Mouse (Mus musculus): Measurements from ENCODE around the gene Ppp5c. TPM values are rescaled to one million over a fixed set of nuclear protein-coding genes. Genes with fewer than 3 reads are reported as not detected.

Ppp5c gene
- polyA plus RNA-seq, 1 experiment = 359 TPM

DNA sequence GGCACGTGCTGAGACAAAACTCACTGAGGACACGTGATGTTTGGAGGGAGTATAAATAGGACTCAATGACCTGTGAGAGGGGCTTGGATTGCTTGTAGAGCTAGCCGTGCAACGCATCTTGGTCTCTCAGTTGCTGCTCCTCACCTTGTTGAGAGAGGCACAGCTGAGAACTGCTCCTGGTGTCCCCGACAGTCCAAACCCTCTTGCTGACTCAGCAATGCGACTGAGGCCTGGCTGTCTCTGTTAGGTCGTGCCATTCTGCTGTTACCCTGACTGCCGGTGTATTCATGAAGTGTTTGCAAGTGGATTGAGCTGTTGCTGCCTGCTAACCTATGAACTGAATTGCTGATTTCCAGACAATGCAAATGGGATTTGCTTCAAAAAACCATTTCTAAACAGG, 51.4 kb downstream of the Ppp5c start:
- TF ChIP-seq CTCF (IDR thresholded peaks at IDR 0.05; ENCODE audit: borderline replicate concordance, control insufficient read depth, extremely low read depth, insufficient read depth, low read length, poor library complexity) (no peak), POLR2A (IDR thresholded peaks at IDR 0.05; ENCODE audit: control insufficient read depth, extremely low read depth, insufficient read depth, low read length, poor library complexity) (no peak)
- Histone ChIP-seq H3K27me3 (ENCODE audit: control insufficient read depth, insufficient read depth, low read length) (no peaks in the 10 kb centered on the region), H3K4me1 (replicated peaks; ENCODE audit: control insufficient read depth, insufficient read depth, low read length) (peaks cover 10% of the 10 kb centered on the region), H3K4me3 (ENCODE audit: control insufficient read depth, insufficient read depth, low read length) (no peak overlapping the region), H3K27ac (ENCODE audit: control insufficient read depth, insufficient read depth, low read length) (no peak overlapping the region), H3K36me3 (ENCODE audit: control insufficient read depth, insufficient read depth, low read length) (no peaks in the 10 kb centered on the region)
- 89% methylated on average over 8 of the region's 8 CpGs for WGBS
- DNase-seq = no peak

DNA sequence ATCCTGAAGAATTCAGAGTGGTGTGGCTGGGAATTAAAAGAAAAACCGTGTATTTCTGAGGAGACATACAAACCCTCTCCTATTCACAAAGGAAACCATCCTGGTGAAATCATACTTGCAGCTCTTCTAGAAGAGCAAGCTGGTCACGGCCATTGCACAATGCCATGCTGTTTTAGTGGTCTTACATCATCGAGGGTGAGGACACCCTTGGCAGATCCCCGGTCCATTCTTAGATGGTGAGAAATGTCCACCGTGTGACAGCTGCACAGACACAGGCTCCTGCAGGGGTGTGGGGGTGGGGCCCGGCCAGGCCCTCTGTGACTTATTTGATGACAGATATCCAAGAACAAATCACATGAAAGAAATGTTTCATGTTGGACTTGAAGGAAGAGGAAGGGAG, 53.7 kb downstream of the Ppp5c start:
- no peaks in the 10 kb centered on the region for H3K4me1 ChIP-seq (replicated peaks; ENCODE audit: control insufficient read depth, insufficient read depth, low read length)
- no peak overlapping the region for H3K27ac ChIP-seq (ENCODE audit: control insufficient read depth, insufficient read depth, low read length)
- no peak for DNase-seq
- no peaks in the 10 kb centered on the region for H3K36me3 ChIP-seq (ENCODE audit: control insufficient read depth, insufficient read depth, low read length)
- H3K27me3 ChIP-seq (ENCODE audit: control insufficient read depth, insufficient read depth, low read length) = no peaks in the 10 kb centered on the region
- H3K4me3 ChIP-seq (ENCODE audit: control insufficient read depth, insufficient read depth, low read length) = no peak overlapping the region
- WGBS = 78% methylated on average over 6 of the region's 6 CpGs
- TF ChIP-seq CTCF (IDR thresholded peaks at IDR 0.05; ENCODE audit: borderline replicate concordance, control insufficient read depth, extremely low read depth, insufficient read depth, low read length, poor library complexity) (no peak), POLR2A (IDR thresholded peaks at IDR 0.05; ENCODE audit: control insufficient read depth, extremely low read depth, insufficient read depth, low read length, poor library complexity) (no peak)

DNA sequence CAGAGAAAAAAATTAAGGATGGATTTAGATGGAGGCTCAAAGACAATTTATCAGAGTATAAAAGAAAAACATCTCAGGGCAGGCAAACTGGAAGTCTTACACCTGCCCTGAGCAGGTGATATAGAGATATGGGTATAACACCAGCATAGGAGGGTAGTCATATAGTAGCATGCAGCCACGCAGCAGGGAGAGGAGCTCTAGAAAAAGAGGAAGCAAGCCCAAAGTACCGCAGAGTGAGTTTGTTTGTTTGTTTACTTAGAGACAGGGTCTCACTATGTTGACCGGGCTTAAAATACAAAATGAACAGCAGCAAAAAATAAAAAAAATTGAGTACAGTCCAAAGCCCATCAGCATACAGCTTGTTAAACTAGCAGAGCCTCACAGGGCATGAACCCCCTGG, 56.6 kb downstream of the Ppp5c start:
- H3K4me3 ChIP-seq (ENCODE audit: control insufficient read depth, insufficient read depth, low read length) = no peak overlapping the region
- DNase-seq = no peak
- 50% methylated on average over 3 of the region's 3 CpGs for WGBS
- no peaks in the 10 kb centered on the region for H3K27me3 ChIP-seq (ENCODE audit: control insufficient read depth, insufficient read depth, low read length)
- TF ChIP-seq CTCF (IDR thresholded peaks at IDR 0.05; ENCODE audit: borderline replicate concordance, control insufficient read depth, extremely low read depth, insufficient read depth, low read length, poor library complexity) (no peak), POLR2A (IDR thresholded peaks at IDR 0.05; ENCODE audit: control insufficient read depth, extremely low read depth, insufficient read depth, low read length, poor library complexity) (no peak)
- H3K27ac ChIP-seq (ENCODE audit: control insufficient read depth, insufficient read depth, low read length) = no peak overlapping the region
- H3K36me3 ChIP-seq (ENCODE audit: control insufficient read depth, insufficient read depth, low read length) = no peaks in the 10 kb centered on the region
- no peaks in the 10 kb centered on the region for H3K4me1 ChIP-seq (replicated peaks; ENCODE audit: control insufficient read depth, insufficient read depth, low read length)

DNA sequence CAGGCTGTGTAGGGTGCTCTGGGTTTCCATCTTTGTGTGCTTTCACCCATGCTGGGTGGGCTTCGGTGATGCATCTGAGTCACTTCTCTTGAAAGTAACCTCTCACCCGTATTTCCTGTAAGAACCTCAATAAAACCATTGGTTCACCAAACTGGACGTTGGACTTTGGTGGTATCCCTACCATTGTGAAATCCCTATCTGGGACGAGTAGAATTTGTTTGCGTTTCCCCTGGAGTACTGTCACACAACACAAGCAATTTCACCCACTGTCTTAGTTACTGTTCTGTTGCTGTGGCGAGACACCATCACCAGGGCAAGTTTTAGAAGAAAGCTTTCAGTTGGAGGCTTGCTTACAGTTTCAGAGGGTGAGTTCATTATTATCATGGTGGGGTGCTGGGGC, 59.3 kb downstream of the Ppp5c start:
- Histone ChIP-seq H3K27me3 (ENCODE audit: control insufficient read depth, insufficient read depth, low read length) (no peaks in the 10 kb centered on the region), H3K27ac (ENCODE audit: control insufficient read depth, insufficient read depth, low read length) (no peak overlapping the region), H3K4me1 (replicated peaks; ENCODE audit: control insufficient read depth, insufficient read depth, low read length) (no peaks in the 10 kb centered on the region), H3K36me3 (ENCODE audit: control insufficient read depth, insufficient read depth, low read length) (no peaks in the 10 kb centered on the region), H3K4me3 (ENCODE audit: control insufficient read depth, insufficient read depth, low read length) (no peak overlapping the region)
- no peak for DNase-seq
- TF ChIP-seq CTCF (IDR thresholded peaks at IDR 0.05; ENCODE audit: borderline replicate concordance, control insufficient read depth, extremely low read depth, insufficient read depth, low read length, poor library complexity) (no peak), POLR2A (IDR thresholded peaks at IDR 0.05; ENCODE audit: control insufficient read depth, extremely low read depth, insufficient read depth, low read length, poor library complexity) (no peak)
- WGBS = 94% methylated on average over 6 of the region's 6 CpGs

DNA sequence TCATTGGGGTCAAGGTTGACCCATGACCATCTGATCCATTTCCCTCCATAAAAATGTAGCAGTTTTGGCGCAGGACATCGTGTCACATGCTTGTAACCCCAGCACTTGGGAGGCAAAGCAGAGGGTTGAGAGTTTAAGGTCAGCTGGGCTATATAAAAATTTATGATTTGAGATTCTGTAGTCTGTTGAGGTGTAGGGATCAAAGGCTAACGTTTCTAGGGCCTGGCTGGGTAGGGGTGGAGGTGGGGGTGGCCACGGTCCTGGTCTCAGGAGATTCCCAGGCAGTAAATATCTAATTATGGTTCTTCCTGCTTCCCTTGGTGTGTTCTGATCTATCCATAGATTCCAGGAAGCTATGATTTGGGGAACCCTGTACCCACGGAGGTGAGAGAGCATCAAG, 66.0 kb downstream of the Ppp5c start:
- TF ChIP-seq CTCF (IDR thresholded peaks at IDR 0.05; ENCODE audit: borderline replicate concordance, control insufficient read depth, extremely low read depth, insufficient read depth, low read length, poor library complexity) = no peak
- TF ChIP-seq POLR2A (IDR thresholded peaks at IDR 0.05; ENCODE audit: control insufficient read depth, extremely low read depth, insufficient read depth, low read length, poor library complexity) = no peak
- DNase-seq = no peak
- Histone ChIP-seq H3K27ac (ENCODE audit: control insufficient read depth, insufficient read depth, low read length) (no peak overlapping the region), H3K4me3 (ENCODE audit: control insufficient read depth, insufficient read depth, low read length) (no peak overlapping the region), H3K27me3 (ENCODE audit: control insufficient read depth, insufficient read depth, low read length) (no peaks in the 10 kb centered on the region), H3K36me3 (ENCODE audit: control insufficient read depth, insufficient read depth, low read length) (no peaks in the 10 kb centered on the region), H3K4me1 (replicated peaks; ENCODE audit: control insufficient read depth, insufficient read depth, low read length) (no peaks in the 10 kb centered on the region)
- WGBS = 82% methylated on average over 5 of the region's 5 CpGs

DNA sequence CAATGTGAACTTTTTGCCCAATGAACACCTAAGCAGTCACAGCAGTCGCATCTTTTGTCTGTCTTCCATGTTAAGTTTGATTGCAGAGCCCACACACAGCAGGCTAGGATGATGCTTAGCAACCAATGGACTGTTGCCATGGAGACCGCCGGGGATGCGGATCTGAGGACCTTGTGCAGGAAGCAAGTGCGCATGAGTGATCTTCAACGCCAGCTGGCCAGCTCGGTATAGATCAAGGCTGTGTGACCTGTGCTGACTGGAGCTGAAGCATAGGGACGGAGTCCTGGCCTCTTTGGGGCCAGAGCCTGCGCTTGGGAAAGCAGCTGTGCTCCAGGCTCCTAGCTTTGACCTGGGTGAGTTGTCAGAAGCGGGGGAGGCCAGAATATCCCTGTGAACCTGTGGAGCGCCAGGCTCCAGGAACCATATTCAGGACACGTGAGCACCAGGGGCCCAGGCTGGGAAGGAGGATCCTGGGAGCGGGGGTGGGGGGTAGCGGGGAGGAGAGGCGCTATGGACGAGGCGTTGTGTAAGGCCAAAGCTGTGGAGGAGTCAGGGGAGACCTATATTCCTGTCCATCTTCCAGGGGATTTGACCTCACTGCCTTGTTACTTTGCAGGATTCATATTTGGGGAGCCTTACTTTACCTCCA, 68.1 kb downstream of the Ppp5c start, which contains the start of gene Pnmal1:
Gene Pnmal1 (plus strand): TSS at position 141 of the 649 bp plus-strand sequence.
- WGBS = 70% methylated on average over 17 of the region's 17 CpGs
- no peak for DNase-seq
- Histone ChIP-seq H3K4me1 (replicated peaks; ENCODE audit: control insufficient read depth, insufficient read depth, low read length) (no peaks in the 10 kb centered on the region), H3K27ac (ENCODE audit: control insufficient read depth, insufficient read depth, low read length) (no peak within 1 kb of the TSS), H3K4me3 (ENCODE audit: control insufficient read depth, insufficient read depth, low read length) (no peak within 1 kb of the TSS), H3K36me3 (ENCODE audit: control insufficient read depth, insufficient read depth, low read length) (no peaks in the 10 kb centered on the region), H3K27me3 (ENCODE audit: control insufficient read depth, insufficient read depth, low read length) (no peaks in the 10 kb centered on the region)
- no peak for TF ChIP-seq CTCF (IDR thresholded peaks at IDR 0.05; ENCODE audit: borderline replicate concordance, control insufficient read depth, extremely low read depth, insufficient read depth, low read length, poor library complexity)
- no peak for TF ChIP-seq POLR2A (IDR thresholded peaks at IDR 0.05; ENCODE audit: control insufficient read depth, extremely low read depth, insufficient read depth, low read length, poor library complexity)
